Mouse (Mus musculus) cerebral cortex, adult 2 months (tissue): ENCODE measurements around the gene Gm20425.

Experiments used
- WGBS: fragments of 180-500 bp; shearing (Covaris S2); methylation state at CpG from one replicate; pipeline ENCODE4 v1.1.7; 2018; 5-methylcytosine and 5-hydroxymethylcytosine counted together

Gm20425 gene

GRCm38 (mm10) chr9:103154568-103154967 lies 75.5 kb downstream of the Gm20425 start:
- 91% methylated on average over 2 of the region's 2 CpGs for WGBS

- WGBS, result 44% methylated on average over 5 of the region's 5 CpGs
These were observed 76.8 kb downstream of the Gm20425 start for GRCm38 (mm10) chr9:103153286-103153685.

- WGBS, result 48% methylated on average over 12 of the region's 12 CpGs
These were observed 80.9 kb downstream of the Gm20425 start for GRCm38 (mm10) chr9:103149074-103149799.

- 23% methylated on average over 13 of the region's 13 CpGs for WGBS
These were observed 83.0 kb downstream of the Gm20425 start for GRCm38 (mm10) chr9:103147103-103147502.

GRCm38 (mm10) chr9:103146703-103147102 lies 83.4 kb downstream of the Gm20425 start:
- 20% methylated on average over 9 of the region's 9 CpGs for WGBS

GRCm38 (mm10) chr9:103146257-103146656 lies 83.8 kb downstream of the Gm20425 start:
- 37% methylated on average over 10 of the region's 10 CpGs for WGBS

GRCm38 (mm10) chr9:103145351-103145750 lies 84.8 kb downstream of the Gm20425 start:
- WGBS, result 58% methylated on average over 5 of the region's 5 CpGs

- WGBS, result 47% methylated on average over 4 of the region's 4 CpGs
These were observed 86.2 kb downstream of the Gm20425 start for GRCm38 (mm10) chr9:103143881-103144280.

GRCm38 (mm10) chr9:103141266-103141665 lies 88.8 kb downstream of the Gm20425 start:
- 51% methylated on average over 7 of the region's 7 CpGs for WGBS

GRCm38 (mm10) chr9:103140384-103140783 lies 89.7 kb downstream of the Gm20425 start:
- 74% methylated on average over 6 of the region's 6 CpGs for WGBS
